Mouse (Mus musculus): ENCODE results near the gene Fndc3b. TPM values are rescaled to one million over a fixed set of nuclear protein-coding genes. Genes with fewer than 3 reads are reported as not detected.

The Fndc3b gene
- polyA plus RNA-seq, 1 experiment from 2014 or later: 6.7 TPM

DNA sequence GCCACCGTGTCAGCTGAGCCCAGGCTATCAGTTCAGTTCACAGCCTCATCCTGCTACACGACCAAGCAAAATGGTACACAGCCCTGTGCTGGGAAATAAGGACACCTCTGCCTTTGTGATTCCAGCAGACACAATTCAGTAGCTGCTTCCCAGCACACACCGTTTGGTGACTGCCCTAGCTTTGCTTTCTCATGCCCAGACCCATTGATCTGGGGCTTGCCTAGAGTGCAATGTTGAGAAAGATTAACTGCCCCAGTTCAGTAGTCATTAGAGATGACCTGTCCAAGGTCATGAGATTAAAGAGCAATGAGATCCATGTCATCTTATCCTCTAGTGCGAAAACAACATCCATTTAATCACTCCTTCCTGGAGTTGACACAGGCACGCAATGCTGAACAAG lies 47.9 kb downstream of the Fndc3b start:
- Histone ChIP-seq H3K4me2 (ENCODE audit: low read length) (no peak overlapping the region), H3K9ac (replicated peaks; ENCODE audit: low read depth, low read length) (no peak overlapping the region), H3K4me3 (replicated peaks; ENCODE audit: low read length) (no peak overlapping the region), H3K4me1 (replicated peaks; ENCODE audit: control insufficient read depth, insufficient read depth, low read length) (no peaks in the 10 kb centered on the region), H3K27ac (ENCODE audit: low read length) (no peak overlapping the region), H3K9me3 (ENCODE audit: control insufficient read depth, low read length) (no peaks in the 10 kb centered on the region), H3K36me3 (ENCODE audit: control insufficient read depth, insufficient read depth) (no peaks in the 10 kb centered on the region), H3K27me3 (replicated peaks; ENCODE audit: control insufficient read depth, insufficient read depth, low read length) (no peaks in the 10 kb centered on the region)
- ATAC-seq: no peak
- WGBS: 80% methylated on average over 5 of the region's 5 CpGs

- Histone ChIP-seq H3K9me3 (ENCODE audit: control insufficient read depth, low read length) (no peaks in the 10 kb centered on the region), H3K4me3 (replicated peaks; ENCODE audit: low read length) (no peak overlapping the region), H3K36me3 (ENCODE audit: control insufficient read depth, insufficient read depth) (no peaks in the 10 kb centered on the region), H3K27me3 (replicated peaks; ENCODE audit: control insufficient read depth, insufficient read depth, low read length) (no peaks in the 10 kb centered on the region), H3K9ac (replicated peaks; ENCODE audit: low read depth, low read length) (no peak overlapping the region), H3K27ac (ENCODE audit: low read length) (no peak overlapping the region), H3K4me1 (replicated peaks; ENCODE audit: control insufficient read depth, insufficient read depth, low read length) (peaks cover 8% of the 10 kb centered on the region), H3K4me2 (ENCODE audit: low read length) (no peak overlapping the region)
- peak; percentile 73 for ATAC-seq
- 61% methylated on average over 4 of the region's 4 CpGs for WGBS
Measured at GRCm38 (mm10) chr3:27658198-27658763, 52.8 kb downstream of the Fndc3b start.

DNA sequence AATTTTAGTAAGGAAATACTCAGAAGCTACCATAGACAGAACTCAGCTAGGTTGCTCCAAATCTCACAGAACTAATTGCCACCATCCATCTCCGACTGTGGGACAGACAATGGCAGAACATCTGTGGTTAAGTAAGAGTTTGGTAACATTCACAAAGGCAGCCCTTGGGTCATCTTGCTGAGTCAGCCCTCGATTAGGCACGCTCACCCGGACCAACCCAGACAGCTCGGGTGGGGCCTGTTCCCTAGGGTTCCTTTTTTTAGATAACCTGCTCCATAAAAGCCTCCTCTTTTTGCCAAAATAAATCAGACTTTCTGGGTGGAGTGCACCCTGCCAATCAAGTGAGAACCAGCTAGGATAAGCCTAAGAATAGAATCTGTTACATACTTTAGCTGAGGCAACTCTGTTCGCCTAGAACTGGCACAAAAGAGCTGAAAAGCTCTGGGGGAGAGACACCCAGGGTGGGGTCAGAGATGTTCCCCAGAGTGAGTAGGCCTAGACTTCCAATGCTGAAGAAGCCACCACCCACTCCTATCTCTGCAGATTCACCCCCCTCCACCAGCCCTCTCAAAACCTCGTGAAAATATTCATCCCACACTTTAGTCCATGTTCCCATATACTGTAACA lies 54.2 kb downstream of the Fndc3b start:
- no peak for ATAC-seq
- WGBS: 57% methylated on average over 7 of the region's 7 CpGs

GRCm38 (mm10) chr3:27655673-27656072 lies 55.4 kb downstream of the Fndc3b start:
- no peak overlapping the region for H3K4me2 ChIP-seq (ENCODE audit: low read length)
- WGBS: 59% methylated on average over 4 of the region's 4 CpGs

More for the DNA sequence above, 54.2 kb downstream of the Fndc3b start:
- Histone ChIP-seq H3K4me1 (replicated peaks; ENCODE audit: control insufficient read depth, insufficient read depth, low read length) (peaks cover 11% of the 10 kb centered on the region), H3K9ac (replicated peaks; ENCODE audit: low read depth, low read length) (no peak overlapping the region), H3K4me3 (replicated peaks; ENCODE audit: low read length) (no peak overlapping the region), H3K27me3 (replicated peaks; ENCODE audit: control insufficient read depth, insufficient read depth, low read length) (no peaks in the 10 kb centered on the region), H3K4me2 (ENCODE audit: low read length) (no peak overlapping the region), H3K9me3 (ENCODE audit: control insufficient read depth, low read length) (no peaks in the 10 kb centered on the region), H3K27ac (ENCODE audit: low read length) (no peak overlapping the region), H3K36me3 (ENCODE audit: control insufficient read depth, insufficient read depth) (no peaks in the 10 kb centered on the region)

DNA sequence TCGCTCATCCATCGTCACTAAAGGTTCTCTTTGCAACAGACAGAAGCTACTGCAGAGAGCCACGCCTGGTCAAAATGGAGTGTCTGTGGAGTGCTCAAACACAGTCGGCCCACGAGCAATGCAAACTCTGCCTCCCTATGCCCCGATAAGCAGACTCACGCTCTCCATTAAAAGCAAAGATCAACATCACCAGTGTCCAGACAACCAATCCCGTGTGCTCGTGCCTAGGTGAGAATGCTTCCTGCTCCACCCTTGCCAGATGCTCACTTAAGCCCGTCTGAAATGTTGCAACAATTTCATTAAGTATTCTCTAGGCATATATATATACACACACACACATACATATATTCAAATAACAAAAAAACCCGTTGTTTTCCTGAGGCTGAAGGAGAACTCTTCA lies 56.1 kb downstream of the Fndc3b start:
- Histone ChIP-seq H3K9me3 (ENCODE audit: control insufficient read depth, low read length) (no peaks in the 10 kb centered on the region), H3K27me3 (replicated peaks; ENCODE audit: control insufficient read depth, insufficient read depth, low read length) (no peaks in the 10 kb centered on the region), H3K4me3 (replicated peaks; ENCODE audit: low read length) (no peak overlapping the region), H3K4me1 (replicated peaks; ENCODE audit: control insufficient read depth, insufficient read depth, low read length) (peaks cover 24% of the 10 kb centered on the region), H3K4me2 (ENCODE audit: low read length) (no peak overlapping the region), H3K27ac (ENCODE audit: low read length) (no peak overlapping the region), H3K36me3 (ENCODE audit: control insufficient read depth, insufficient read depth) (no peaks in the 10 kb centered on the region), H3K9ac (replicated peaks; ENCODE audit: low read depth, low read length) (no peak overlapping the region)
- ATAC-seq: no peak
- WGBS: 89% methylated on average over 11 of the region's 11 CpGs

More at GRCm38 (mm10) chr3:27655673-27656072, 55.4 kb downstream of the Fndc3b start:
- Histone ChIP-seq H3K36me3 (ENCODE audit: control insufficient read depth, insufficient read depth) (no peaks in the 10 kb centered on the region), H3K4me3 (replicated peaks; ENCODE audit: low read length) (no peak overlapping the region), H3K9ac (replicated peaks; ENCODE audit: low read depth, low read length) (no peak overlapping the region), H3K9me3 (ENCODE audit: control insufficient read depth, low read length) (no peaks in the 10 kb centered on the region), H3K27ac (ENCODE audit: low read length) (no peak overlapping the region), H3K4me1 (replicated peaks; ENCODE audit: control insufficient read depth, insufficient read depth, low read length) (peaks cover 21% of the 10 kb centered on the region), H3K27me3 (replicated peaks; ENCODE audit: control insufficient read depth, insufficient read depth, low read length) (no peaks in the 10 kb centered on the region)
- no peak for ATAC-seq

DNA sequence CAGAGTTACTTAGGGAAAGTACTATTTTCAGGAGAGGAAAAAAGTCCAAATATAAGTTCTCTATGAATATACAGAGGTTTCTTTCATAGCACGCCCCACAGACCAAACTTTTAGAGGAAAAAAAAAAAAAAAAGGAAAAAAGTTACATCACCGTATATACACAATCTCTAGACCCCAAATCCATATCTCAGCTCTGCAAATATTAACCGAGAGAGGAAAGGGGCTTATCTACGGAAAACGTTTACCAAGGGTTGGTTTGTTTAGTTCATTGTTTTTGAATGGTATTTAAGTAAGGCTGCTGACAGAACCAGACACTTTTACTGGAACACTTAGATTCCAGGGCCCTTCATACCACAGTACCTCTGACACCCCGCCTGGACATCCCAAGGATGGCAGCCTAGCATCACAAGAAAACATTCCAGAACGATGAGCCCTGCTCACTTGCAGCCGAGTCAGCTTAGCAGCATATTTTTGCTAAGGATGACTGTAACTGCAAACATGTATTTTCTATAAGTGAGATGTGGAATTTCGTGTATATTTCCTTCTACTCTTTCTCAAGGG lies 58.6 kb downstream of the Fndc3b start:
- H3K4me1 ChIP-seq (replicated peaks; ENCODE audit: control insufficient read depth, insufficient read depth, low read length): peaks cover 20% of the 10 kb centered on the region
- 84% methylated on average over 9 of the region's 9 CpGs for WGBS

GRCm38 (mm10) chr3:27651731-27652130 lies 59.4 kb downstream of the Fndc3b start:
- Histone ChIP-seq H3K27ac (ENCODE audit: low read length) (no peak overlapping the region), H3K36me3 (ENCODE audit: control insufficient read depth, insufficient read depth) (no peaks in the 10 kb centered on the region), H3K9me3 (ENCODE audit: control insufficient read depth, low read length) (no peaks in the 10 kb centered on the region), H3K27me3 (replicated peaks; ENCODE audit: control insufficient read depth, insufficient read depth, low read length) (no peaks in the 10 kb centered on the region), H3K9ac (replicated peaks; ENCODE audit: low read depth, low read length) (no peak overlapping the region), H3K4me2 (ENCODE audit: low read length) (no peak overlapping the region), H3K4me1 (replicated peaks; ENCODE audit: control insufficient read depth, insufficient read depth, low read length) (peaks cover 16% of the 10 kb centered on the region), H3K4me3 (replicated peaks; ENCODE audit: low read length) (no peak overlapping the region)
- WGBS: 32% methylated on average over 6 of the region's 6 CpGs
- ATAC-seq: peak; percentile 51

More for the DNA sequence above, 58.6 kb downstream of the Fndc3b start:
- no peak for ATAC-seq
- no peaks in the 10 kb centered on the region for H3K27me3 ChIP-seq (replicated peaks; ENCODE audit: control insufficient read depth, insufficient read depth, low read length)
- H3K9me3 ChIP-seq (ENCODE audit: control insufficient read depth, low read length): no peaks in the 10 kb centered on the region
- no peaks in the 10 kb centered on the region for H3K36me3 ChIP-seq (ENCODE audit: control insufficient read depth, insufficient read depth)
- H3K4me3 ChIP-seq (replicated peaks; ENCODE audit: low read length): no peak overlapping the region
- H3K27ac ChIP-seq (ENCODE audit: low read length): no peak overlapping the region
- no peak overlapping the region for H3K9ac ChIP-seq (replicated peaks; ENCODE audit: low read depth, low read length)
- H3K4me2 ChIP-seq (ENCODE audit: low read length): no peak overlapping the region

GRCm38 (mm10) chr3:27650083-27650482 lies 61.0 kb downstream of the Fndc3b start:
- 75% methylated on average over 11 of the region's 11 CpGs for WGBS
- Histone ChIP-seq H3K4me3 (replicated peaks; ENCODE audit: low read length) (no peak overlapping the region), H3K27ac (ENCODE audit: low read length) (no peak overlapping the region), H3K9me3 (ENCODE audit: control insufficient read depth, low read length) (no peaks in the 10 kb centered on the region), H3K4me2 (ENCODE audit: low read length) (no peak overlapping the region), H3K4me1 (replicated peaks; ENCODE audit: control insufficient read depth, insufficient read depth, low read length) (peaks cover 22% of the 10 kb centered on the region), H3K36me3 (ENCODE audit: control insufficient read depth, insufficient read depth) (no peaks in the 10 kb centered on the region), H3K9ac (replicated peaks; ENCODE audit: low read depth, low read length) (no peak overlapping the region), H3K27me3 (replicated peaks; ENCODE audit: control insufficient read depth, insufficient read depth, low read length) (no peaks in the 10 kb centered on the region)
- no peak for ATAC-seq

DNA sequence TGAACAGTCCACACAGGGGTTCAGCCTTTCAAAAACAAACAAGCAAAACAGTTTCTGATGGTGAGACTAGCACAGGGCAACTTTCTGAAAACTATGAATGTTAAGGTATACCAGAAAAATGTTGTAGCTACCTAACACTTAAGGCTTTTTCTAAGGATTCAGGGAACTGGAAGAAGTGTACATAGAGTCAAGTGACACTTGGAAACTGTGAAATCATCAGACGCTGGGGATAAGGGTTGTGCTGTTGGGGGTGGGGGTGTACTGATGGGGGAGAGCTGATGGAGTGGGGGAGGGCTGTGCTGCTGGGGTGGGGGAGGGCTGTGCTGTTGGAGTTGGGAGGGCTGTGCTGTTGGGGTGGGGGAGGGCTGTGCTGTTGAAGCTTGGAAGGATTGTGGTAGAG lies 61.8 kb downstream of the Fndc3b start:
- no peak overlapping the region for H3K4me2 ChIP-seq (ENCODE audit: low read length)
- no peaks in the 10 kb centered on the region for H3K27me3 ChIP-seq (replicated peaks; ENCODE audit: control insufficient read depth, insufficient read depth, low read length)
- H3K27ac ChIP-seq (ENCODE audit: low read length): no peak overlapping the region
- no peak overlapping the region for H3K9ac ChIP-seq (replicated peaks; ENCODE audit: low read depth, low read length)
- H3K4me1 ChIP-seq (replicated peaks; ENCODE audit: control insufficient read depth, insufficient read depth, low read length): peaks cover 22% of the 10 kb centered on the region
- ATAC-seq: no peak
- WGBS: 68% methylated on average over 1 of the region's 1 CpGs
- H3K9me3 ChIP-seq (ENCODE audit: control insufficient read depth, low read length): no peaks in the 10 kb centered on the region
- H3K36me3 ChIP-seq (ENCODE audit: control insufficient read depth, insufficient read depth): no peaks in the 10 kb centered on the region
- no peak overlapping the region for H3K4me3 ChIP-seq (replicated peaks; ENCODE audit: low read length)

All from forebrain, embryonic 16.5 days (tissue).